Mouse (Mus musculus) G1E (cell line): Measurements from ENCODE around the gene Slco4a1. TPM values are rescaled to one million over a fixed set of nuclear protein-coding genes. Genes with fewer than 3 reads are reported as not detected.

Experiments used
- ATAC-seq: 2 replicates; pipeline ENCODE4 v1.8.0; 2016; ENCODE audit warnings: mild to moderate bottlenecking; ENCODE audit not compliant: insufficient number of reproducible peaks, poor library complexity, low FRiP score, severe bottlenecking; ENCODE audit errors: extremely low read depth
- DNase-seq: peaks from one replicate; pipeline ENCODE4 v3.0.0; 2012; ENCODE audit warnings: low spot score
- H3K27me3 ChIP-seq: 2 replicates; pipeline ENCODE4 v1.6.1; 2012; ENCODE audit warnings: mild to moderate bottlenecking, low read length, inconsistent platforms; ENCODE audit not compliant: insufficient read depth
- H3K36me3 ChIP-seq: replicated peaks from 2 replicates; pipeline ENCODE3; 2012; ENCODE audit warnings: mild to moderate bottlenecking, inconsistent platforms
- H3K4me1 ChIP-seq: 2 replicates; pipeline ENCODE4 v1.6.1; 2012; ENCODE audit warnings: low read depth, low read length, inconsistent platforms, mixed read lengths; ENCODE audit not compliant: insufficient read depth
- H3K4me3 ChIP-seq: 2 replicates; pipeline ENCODE4 v1.5.1; 2012; ENCODE audit warnings: low read depth, mild to moderate bottlenecking, inconsistent platforms, low read length, moderate library complexity, mixed read lengths
- H3K9me3 ChIP-seq: replicated peaks from 2 replicates; pipeline ENCODE4 v1.6.1; 2012; ENCODE audit warnings: inconsistent platforms
- CTCF ChIP-seq: IDR thresholded peaks from 2 replicates; pipeline ENCODE4 v1.5.1; 2012; ENCODE audit warnings: low read depth, low read length, inconsistent platforms, mixed read lengths
- GATA1 ChIP-seq: IDR thresholded peaks from 2 replicates; pipeline ENCODE4 v1.6.1; 2012; ENCODE audit warnings: borderline replicate concordance, low read length, inconsistent platforms, mixed read lengths
- GATA2 ChIP-seq: IDR thresholded peaks from 2 replicates; pipeline ENCODE4 v1.6.1; 2012; ENCODE audit warnings: low read depth, low read length, inconsistent platforms, borderline replicate concordance
- POLR2AphosphoS5 ChIP-seq: IDR thresholded peaks from 2 replicates; pipeline ENCODE4 v1.6.1; 2012; ENCODE audit warnings: low read depth, low read length, inconsistent platforms; ENCODE audit not compliant: insufficient replicate concordance
- TAL1 ChIP-seq: conservative IDR thresholded peaks from 2 replicates; pipeline ENCODE4 v1.6.1; 2012; ENCODE audit warnings: low read depth, low read length, inconsistent platforms, mixed read lengths
- polyA plus RNA-seq: library from polyadenylated mRNA; stranded (reverse); fragments of >175 nt; gene quantifications from 2 replicates; pipeline ENCODE4 v1.2.3, GENCODE M21; 2012
- total RNA-seq, 2 experiments: library from RNA; stranded (forward) in 1 of 2; stranded (reverse) in 1 of 2; fragments of 200-1000 nt in 1 of 2; fragments of >200 nt in 1 of 2; fragmentation: Nextera tagmentation in 1 of 2; gene quantifications; 2 replicates each; pipeline ENCODE4 v1.2.3; 2014 to 2017

Slco4a1 gene
- total RNA-seq (2014; fragmentation: Nextera tagmentation) (not detected in 2 replicates), total RNA-seq (2017) (0.11 TPM in 1 of 2 replicates, not detected in the other), polyA plus RNA-seq (not detected in 2 replicates)

GRCm38 (mm10) chr2:180455723-180456698 lies at the start of gene Slco4a1:
Gene Slco4a1, plus strand, starts transcription at chr2:180456245.
- DNase-seq (no peak), ATAC-seq (no peak)
- H3K4me3 ChIP-seq, result no peak within 1 kb of the TSS
- TF ChIP-seq POLR2AphosphoS5 (no peak), TAL1 (no peak), GATA2 (no peak), CTCF (no peak), GATA1 (no peak)
- no peaks in the 10 kb centered on the region for H3K36me3 ChIP-seq
- H3K27me3 ChIP-seq, result peaks cover 17% of the 10 kb centered on the region
- H3K9me3 ChIP-seq, result no peaks in the 10 kb centered on the region
- no peaks in the 10 kb centered on the region for H3K4me1 ChIP-seq

- H3K4me1 ChIP-seq, result no peaks in the 10 kb centered on the region
- no peaks in the 10 kb centered on the region for H3K9me3 ChIP-seq
- TF ChIP-seq GATA2 (no peak), TAL1 (no peak), GATA1 (no peak), POLR2AphosphoS5 (no peak), CTCF (no peak)
- ATAC-seq (no peak), DNase-seq (no peak)
- no peaks in the 10 kb centered on the region for H3K27me3 ChIP-seq
- H3K4me3 ChIP-seq, result no peak overlapping the region
- H3K36me3 ChIP-seq, result no peaks in the 10 kb centered on the region
These were observed 47.6 kb upstream of the Slco4a1 start for GRCm38 (mm10) chr2:180408410-180408809.

GRCm38 (mm10) chr2:180410432-180410831 lies 45.6 kb upstream of the Slco4a1 start:
- no peak overlapping the region for H3K4me3 ChIP-seq
- TF ChIP-seq TAL1 (no peak), POLR2AphosphoS5 (no peak), CTCF (no peak), GATA2 (no peak), GATA1 (no peak)
- no peaks in the 10 kb centered on the region for H3K36me3 ChIP-seq
- H3K9me3 ChIP-seq, result no peaks in the 10 kb centered on the region
- H3K4me1 ChIP-seq, result no peaks in the 10 kb centered on the region
- ATAC-seq (no peak), DNase-seq (no peak)
- H3K27me3 ChIP-seq, result no peaks in the 10 kb centered on the region

- no peaks in the 10 kb centered on the region for H3K9me3 ChIP-seq
- H3K36me3 ChIP-seq, result no peaks in the 10 kb centered on the region
- no peaks in the 10 kb centered on the region for H3K27me3 ChIP-seq
- H3K4me3 ChIP-seq, result no peak overlapping the region
- no peak for DNase-seq
- H3K4me1 ChIP-seq, result no peaks in the 10 kb centered on the region
- no peak for ATAC-seq
- TF ChIP-seq POLR2AphosphoS5 (no peak), TAL1 (no peak), GATA2 (no peak), GATA1 (no peak), CTCF (no peak)
These were observed 45.0 kb upstream of the Slco4a1 start for GRCm38 (mm10) chr2:180411013-180411412.

GRCm38 (mm10) chr2:180415627-180416026 lies 40.4 kb upstream of the Slco4a1 start:
- Histone ChIP-seq H3K4me3 (no peak overlapping the region), H3K4me1 (no peaks in the 10 kb centered on the region), H3K9me3 (no peaks in the 10 kb centered on the region), H3K27me3 (no peaks in the 10 kb centered on the region), H3K36me3 (no peaks in the 10 kb centered on the region)
- no peak for ATAC-seq
- no peak for TF ChIP-seq CTCF
- no peak for DNase-seq

- no peaks in the 10 kb centered on the region for H3K27me3 ChIP-seq
- TF ChIP-seq GATA1 (no peak), POLR2AphosphoS5 (no peak), GATA2 (no peak), CTCF (no peak), TAL1 (no peak)
- no peak for DNase-seq
- H3K4me1 ChIP-seq, result no peaks in the 10 kb centered on the region
- H3K4me3 ChIP-seq, result no peak overlapping the region
- no peaks in the 10 kb centered on the region for H3K9me3 ChIP-seq
- H3K36me3 ChIP-seq, result no peaks in the 10 kb centered on the region
- ATAC-seq, result no peak
These were observed 38.3 kb upstream of the Slco4a1 start for GRCm38 (mm10) chr2:180417731-180418130.

- Histone ChIP-seq H3K4me3 (no peak overlapping the region), H3K36me3 (no peaks in the 10 kb centered on the region), H3K9me3 (no peaks in the 10 kb centered on the region), H3K4me1 (no peaks in the 10 kb centered on the region), H3K27me3 (no peaks in the 10 kb centered on the region)
- no peak for TF ChIP-seq POLR2AphosphoS5
- no peak for ATAC-seq
- DNase-seq, result no peak
These were observed 35.4 kb upstream of the Slco4a1 start for GRCm38 (mm10) chr2:180420641-180421040.
